Mouse (Mus musculus): ENCODE measurements around the gene Gm10318. TPM values are rescaled to one million over a fixed set of nuclear protein-coding genes. Genes with fewer than 3 reads are reported as not detected.

The Gm10318 gene
- polyA plus RNA-seq (2012; rRNA removed) (0.13 TPM in 1 of 2 replicates, not detected in the other), polyA plus RNA-seq (2014; fragmentation: Nextera tagmentation; extraction: Ambion mirVana) (not detected in 2 replicates)

DNA sequence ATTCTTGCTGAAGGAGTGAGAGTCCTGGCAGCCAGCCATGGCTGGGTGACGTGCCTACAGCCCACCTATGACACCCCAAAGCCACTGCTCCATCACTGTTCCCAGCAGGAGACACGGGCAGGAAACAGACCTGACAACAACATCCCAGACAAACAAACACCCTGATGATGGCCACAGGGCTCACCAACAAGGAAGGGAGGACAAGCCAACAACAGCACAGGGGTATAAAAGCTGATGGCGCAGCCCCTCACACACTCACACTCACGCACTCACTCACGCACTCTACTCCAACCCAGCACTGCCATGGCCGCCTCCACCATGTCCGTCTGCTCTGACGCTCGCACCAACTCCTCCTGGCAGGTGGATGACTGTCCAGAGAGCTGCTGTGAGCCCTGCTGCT, at the start of gene Gm10318:
TSS of gene Gm10318 (plus strand) at position 301 of the 400 bp plus-strand sequence.
- WGBS, result 66% methylated on average over 9 of the region's 9 CpGs
- ATAC-seq (ENCODE audit: low FRiP score, low read depth), result no peak
- no peaks in the 10 kb centered on the region for H3K4me1 ChIP-seq (ENCODE audit: control insufficient read depth, insufficient read depth, low read length)
- DNase-seq (ENCODE audit: low spot score), result no peak
- no peak for TF ChIP-seq POLR2A (IDR thresholded peaks at IDR 0.05; ENCODE audit: borderline replicate concordance, extremely low read depth, insufficient read depth, insufficient read length)
- no peaks in the 10 kb centered on the region for H3K9me3 ChIP-seq (ENCODE audit: control insufficient read depth, low read length)
- H3K4me3 ChIP-seq (replicated peaks; ENCODE audit: low read length), result no peak within 1 kb of the TSS
- H3K9ac ChIP-seq (ENCODE audit: low read depth, low read length, severe bottlenecking), result no peak within 1 kb of the TSS
- H3K4me2 ChIP-seq (replicated peaks; ENCODE audit: low read depth, low read length, severe bottlenecking), result no peak within 1 kb of the TSS
- no peaks in the 10 kb centered on the region for H3K36me3 ChIP-seq (ENCODE audit: control insufficient read depth, insufficient read depth, low read length)
- H3K27me3 ChIP-seq (ENCODE audit: control insufficient read depth, insufficient read depth, low read length), result no peaks in the 10 kb centered on the region
- no peak within 1 kb of the TSS for H3K27ac ChIP-seq (replicated peaks; ENCODE audit: low read depth, low read length)

DNA sequence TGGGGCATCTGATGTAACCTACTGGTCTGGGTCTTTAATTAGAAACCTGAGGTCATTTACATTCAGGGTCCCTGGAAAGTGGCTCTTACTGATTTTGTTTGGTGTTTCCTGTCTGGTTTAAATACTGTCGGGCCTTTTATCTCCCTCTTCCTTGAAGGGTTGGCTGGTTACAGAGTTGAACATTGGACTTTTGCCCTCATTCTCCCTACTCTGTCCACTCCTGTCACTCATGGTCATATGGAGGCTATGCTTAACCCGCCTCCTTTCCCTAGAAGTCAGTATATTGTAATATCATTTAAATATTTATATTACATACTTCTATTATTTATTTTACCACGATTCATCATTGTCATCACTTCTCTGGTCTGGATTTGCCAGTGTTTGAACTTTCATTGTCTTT, 48.6 kb upstream of the Gm10318 start:
- no peaks in the 10 kb centered on the region for H3K9me3 ChIP-seq (ENCODE audit: control insufficient read depth, low read length)
- TF ChIP-seq POLR2A (IDR thresholded peaks at IDR 0.05; ENCODE audit: borderline replicate concordance, extremely low read depth, insufficient read depth, insufficient read length), result no peak
- H3K4me3 ChIP-seq (replicated peaks; ENCODE audit: low read length), result no peak overlapping the region
- 80% methylated on average over 3 of the region's 3 CpGs for WGBS
- no peaks in the 10 kb centered on the region for H3K27me3 ChIP-seq (ENCODE audit: control insufficient read depth, insufficient read depth, low read length)
- H3K27ac ChIP-seq (replicated peaks; ENCODE audit: low read depth, low read length), result no peak overlapping the region
- H3K4me1 ChIP-seq (ENCODE audit: control insufficient read depth, insufficient read depth, low read length), result peaks cover 3% of the 10 kb centered on the region; the same call in 1 of the 2 replicates
- no peak for ATAC-seq (ENCODE audit: low FRiP score, low read depth)
- DNase-seq (ENCODE audit: low spot score), result no peak
- no peak overlapping the region for H3K4me2 ChIP-seq (replicated peaks; ENCODE audit: low read depth, low read length, severe bottlenecking)
- H3K9ac ChIP-seq (ENCODE audit: low read depth, low read length, severe bottlenecking), result no peak overlapping the region
- H3K36me3 ChIP-seq (ENCODE audit: control insufficient read depth, insufficient read depth, low read length), result no peaks in the 10 kb centered on the region

DNA sequence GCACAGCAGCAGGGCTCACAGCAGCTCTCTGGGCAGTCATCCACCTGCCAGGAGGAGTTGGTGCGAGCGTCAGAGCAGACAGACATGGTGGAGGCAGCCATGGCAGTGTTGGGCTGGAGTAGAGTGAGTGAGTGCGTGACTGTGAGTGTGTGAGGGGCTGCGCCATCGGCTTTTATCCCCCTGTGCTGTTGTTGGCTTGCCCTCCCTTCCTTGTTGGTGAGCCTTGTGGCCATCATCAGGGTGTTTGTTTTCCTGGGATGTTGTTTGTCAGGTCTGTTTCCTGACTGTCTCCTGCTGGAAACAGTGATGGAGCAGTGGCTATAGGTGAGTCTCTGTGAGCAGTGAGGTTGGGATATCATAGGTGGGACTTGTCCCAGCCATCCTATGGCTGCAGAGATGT, 40.9 kb upstream of the Gm10318 start, which contains the start of gene Gm9507:
TSS of gene Gm9507 (minus strand) at position 101 of the 400 bp plus-strand sequence.
- WGBS, result 75% methylated on average over 3 of the region's 5 CpGs
- no peak for DNase-seq (ENCODE audit: low spot score)

DNA sequence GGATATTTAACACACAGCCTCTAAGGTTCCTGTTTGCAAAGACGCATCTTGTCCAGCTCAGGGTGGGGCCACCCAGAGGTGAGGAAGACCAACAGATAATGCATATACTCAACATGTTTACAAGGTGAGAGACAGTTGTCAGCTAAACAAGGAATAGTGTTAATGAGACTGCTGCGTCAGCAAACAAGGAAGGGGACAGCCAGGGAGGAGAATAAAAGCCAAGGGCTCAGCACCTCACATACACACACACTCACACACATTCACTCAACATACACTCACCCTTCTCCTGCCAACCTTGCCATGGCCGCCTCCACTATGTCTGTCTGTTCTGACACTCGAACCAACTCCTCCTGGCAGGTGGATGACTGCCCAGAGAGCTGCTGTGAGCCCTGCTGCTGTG, 38.3 kb upstream of the Gm10318 start, which contains the start of gene Gm2696:
TSS of gene Gm2696 (plus strand) at position 301 of the 400 bp plus-strand sequence.
- no peak for TF ChIP-seq POLR2A (IDR thresholded peaks at IDR 0.05; ENCODE audit: borderline replicate concordance, extremely low read depth, insufficient read depth, insufficient read length)
- Histone ChIP-seq H3K9ac (ENCODE audit: low read depth, low read length, severe bottlenecking) (no peak within 1 kb of the TSS), H3K9me3 (ENCODE audit: control insufficient read depth, low read length) (no peaks in the 10 kb centered on the region), H3K27ac (replicated peaks; ENCODE audit: low read depth, low read length) (no peak within 1 kb of the TSS), H3K27me3 (ENCODE audit: control insufficient read depth, insufficient read depth, low read length) (no peaks in the 10 kb centered on the region), H3K4me3 (replicated peaks; ENCODE audit: low read length) (no peak within 1 kb of the TSS), H3K4me2 (replicated peaks; ENCODE audit: low read depth, low read length, severe bottlenecking) (no peak within 1 kb of the TSS), H3K4me1 (ENCODE audit: control insufficient read depth, insufficient read depth, low read length) (no peaks in the 10 kb centered on the region), H3K36me3 (ENCODE audit: control insufficient read depth, insufficient read depth, low read length) (no peaks in the 10 kb centered on the region)
- ATAC-seq (ENCODE audit: low FRiP score, low read depth) (no peak), DNase-seq (ENCODE audit: low spot score) (no peak)
- WGBS, result 48% methylated on average over 4 of the region's 4 CpGs

More for the DNA sequence above, 40.9 kb upstream of the Gm10318 start, which contains the start of gene Gm9507:
- no peak for TF ChIP-seq POLR2A (IDR thresholded peaks at IDR 0.05; ENCODE audit: borderline replicate concordance, extremely low read depth, insufficient read depth, insufficient read length)
- no peaks in the 10 kb centered on the region for H3K27me3 ChIP-seq (ENCODE audit: control insufficient read depth, insufficient read depth, low read length)
- H3K27ac ChIP-seq (replicated peaks; ENCODE audit: low read depth, low read length), result no peak within 1 kb of the TSS
- no peak for ATAC-seq (ENCODE audit: low FRiP score, low read depth)
- H3K4me3 ChIP-seq (replicated peaks; ENCODE audit: low read length), result no peak within 1 kb of the TSS
- no peaks in the 10 kb centered on the region for H3K36me3 ChIP-seq (ENCODE audit: control insufficient read depth, insufficient read depth, low read length)
- no peaks in the 10 kb centered on the region for H3K4me1 ChIP-seq (ENCODE audit: control insufficient read depth, insufficient read depth, low read length)
- no peak within 1 kb of the TSS for H3K9ac ChIP-seq (ENCODE audit: low read depth, low read length, severe bottlenecking)
- no peak within 1 kb of the TSS for H3K4me2 ChIP-seq (replicated peaks; ENCODE audit: low read depth, low read length, severe bottlenecking)
- H3K9me3 ChIP-seq (ENCODE audit: control insufficient read depth, low read length), result no peaks in the 10 kb centered on the region

DNA sequence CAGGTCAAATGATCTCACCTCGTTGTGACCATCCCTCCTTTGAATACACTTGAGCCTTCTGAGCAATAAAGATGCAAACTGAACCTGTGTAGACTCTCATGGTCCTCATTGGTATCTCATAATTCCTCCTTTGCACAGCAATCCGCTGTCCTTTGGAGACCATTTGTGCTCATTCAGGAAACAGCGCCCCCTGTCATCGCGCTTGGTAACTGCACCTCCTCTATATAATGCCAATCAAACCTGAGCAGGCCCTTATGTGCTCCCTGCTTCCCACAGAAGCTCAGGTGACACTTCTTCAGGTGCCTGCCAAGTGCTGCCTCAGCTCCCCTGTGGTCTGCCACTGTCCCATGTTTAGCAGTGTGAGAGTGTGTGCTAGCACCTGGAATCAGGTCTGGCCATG, 37.1 kb upstream of the Gm10318 start:
- ATAC-seq (ENCODE audit: low FRiP score, low read depth) (no peak), DNase-seq (ENCODE audit: low spot score) (no peak)
- Histone ChIP-seq H3K4me2 (replicated peaks; ENCODE audit: low read depth, low read length, severe bottlenecking) (no peak overlapping the region), H3K4me1 (ENCODE audit: control insufficient read depth, insufficient read depth, low read length) (no peaks in the 10 kb centered on the region), H3K9ac (ENCODE audit: low read depth, low read length, severe bottlenecking) (no peak overlapping the region), H3K27ac (replicated peaks; ENCODE audit: low read depth, low read length) (no peak overlapping the region), H3K27me3 (ENCODE audit: control insufficient read depth, insufficient read depth, low read length) (no peaks in the 10 kb centered on the region), H3K9me3 (ENCODE audit: control insufficient read depth, low read length) (no peaks in the 10 kb centered on the region), H3K4me3 (replicated peaks; ENCODE audit: low read length) (no peak overlapping the region), H3K36me3 (ENCODE audit: control insufficient read depth, insufficient read depth, low read length) (no peaks in the 10 kb centered on the region)
- TF ChIP-seq POLR2A (IDR thresholded peaks at IDR 0.05; ENCODE audit: borderline replicate concordance, extremely low read depth, insufficient read depth, insufficient read length), result no peak
- 29% methylated on average over 5 of the region's 5 CpGs for WGBS
